Mouse (Mus musculus) erythroblast, embryonic 14.5 days (primary cell): ENCODE results near the gene Adgrf5.

Source experiments
- GATA1 ChIP-seq: IDR thresholded peaks from 2 replicates; pipeline ENCODE4 v1.6.1; 2012; ENCODE audit warnings: low read length, inconsistent platforms, mixed read lengths
- TAL1 ChIP-seq: IDR thresholded peaks from 3 replicates; pipeline ENCODE4 v1.6.1; 2012; ENCODE audit warnings: low read length, inconsistent platforms, mixed read lengths

DNA sequence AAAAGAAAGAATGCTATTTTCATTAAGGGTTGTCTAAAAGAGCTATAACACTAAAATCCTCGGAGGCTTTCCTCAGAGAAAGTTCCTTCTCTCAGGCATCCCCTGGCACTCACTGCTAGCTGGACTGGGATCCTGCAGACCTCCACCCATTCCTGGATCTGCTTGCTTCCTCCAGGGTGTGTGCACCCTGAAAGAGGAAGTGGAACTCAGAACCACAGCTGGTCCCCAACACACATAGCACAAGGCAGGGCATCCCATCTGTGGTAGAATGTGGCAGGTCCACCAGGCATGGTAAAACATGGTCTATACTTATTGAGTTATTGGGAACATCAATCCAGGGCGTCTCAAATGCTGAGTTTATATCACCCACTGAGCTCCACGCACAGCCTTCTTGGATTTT lies 22.0 kb upstream of the Adgrf5 start:
- no peak for TF ChIP-seq GATA1
- no peak for TF ChIP-seq TAL1
